Mouse (Mus musculus): Measurements from ENCODE around the gene Ube2d2b.

Gene Ube2d2b

DNA sequence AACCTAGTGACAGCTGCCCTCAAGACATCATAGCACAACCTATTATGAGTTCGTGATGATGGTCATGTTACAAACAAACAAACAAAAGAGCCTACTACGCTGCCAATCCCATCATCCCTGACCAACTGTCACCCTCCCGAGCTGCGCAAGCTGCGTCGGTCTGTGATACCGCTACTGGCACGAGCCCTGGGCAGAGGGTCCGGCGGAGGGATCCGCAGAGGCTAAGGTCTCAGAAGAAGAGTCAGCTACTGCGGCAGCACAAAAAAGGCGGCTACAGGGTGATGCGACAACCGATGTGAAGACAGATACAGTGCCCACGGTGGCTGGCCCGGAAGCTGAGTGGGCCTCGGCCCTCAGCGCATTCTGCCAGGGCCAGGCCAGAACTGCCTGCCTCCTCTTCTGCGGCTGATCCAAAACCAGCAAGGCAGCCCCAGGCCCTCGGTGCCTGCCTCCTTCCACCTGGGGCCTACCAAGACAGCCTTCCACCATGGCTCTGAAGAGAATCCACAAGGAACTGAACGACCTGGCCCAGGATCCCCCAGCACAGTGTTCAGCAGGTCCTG lies at the start of gene Ube2d2b:
TSS of gene Ube2d2b (plus strand) at position 102 of the 563 bp plus-strand sequence.
- no peak for DNase-seq (ENCODE audit: low read depth)

DNA sequence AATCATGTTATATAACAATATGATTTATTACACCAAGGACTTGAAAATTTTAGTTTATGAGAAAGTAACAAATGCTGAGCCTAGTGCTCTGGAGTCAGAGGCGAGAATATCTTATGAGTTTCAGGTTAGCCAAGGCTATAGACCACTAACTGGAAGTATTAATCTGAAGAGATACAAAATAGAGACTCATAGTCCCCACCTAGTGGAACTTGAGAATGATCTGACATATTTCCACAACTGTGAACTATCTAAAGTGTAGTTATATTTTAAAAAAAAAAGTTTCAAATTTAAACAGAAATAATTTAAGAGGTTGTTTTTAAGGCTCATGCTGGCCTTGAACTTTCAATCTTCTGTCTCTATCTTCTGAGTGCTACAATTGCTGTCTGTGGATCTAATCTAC lies 47.5 kb upstream of the Ube2d2b start:
- DNase-seq (ENCODE audit: low read depth): no peak

DNA sequence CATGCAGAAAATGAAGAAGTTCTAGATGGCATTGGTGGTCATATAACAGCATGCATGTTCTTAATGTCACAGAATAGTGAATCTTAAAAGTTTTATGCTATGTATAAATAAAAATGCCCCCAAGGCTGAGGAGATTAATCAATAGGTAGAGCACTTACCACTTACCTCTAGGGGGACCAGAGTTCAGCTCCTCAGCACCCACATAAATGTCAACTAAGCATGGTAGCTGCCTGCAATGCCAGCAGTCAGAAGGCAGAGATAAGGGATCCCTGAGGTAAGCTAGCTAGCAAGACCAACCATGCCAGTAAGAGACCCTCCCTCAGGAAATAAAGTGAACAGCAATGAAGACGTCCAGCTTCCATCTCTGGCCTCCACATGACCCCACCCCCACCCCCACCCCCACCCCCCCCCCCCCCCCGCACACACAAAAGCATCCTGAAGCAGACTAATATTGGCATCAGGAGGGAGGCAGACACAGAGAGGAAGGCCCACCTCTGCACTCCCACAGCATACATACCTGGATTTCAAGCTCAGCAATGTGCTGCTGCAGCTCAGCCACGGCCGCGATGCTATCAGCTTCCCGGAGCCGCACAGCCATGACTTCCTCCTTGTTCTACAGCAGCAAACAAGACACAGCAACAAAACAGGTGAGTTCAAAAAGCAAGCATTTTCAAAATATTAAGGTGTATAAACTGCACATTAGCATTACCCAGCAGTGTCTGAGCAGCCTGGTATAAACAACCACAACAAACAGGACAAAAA lies 42.0 kb upstream of the Ube2d2b start:
- no peak for DNase-seq (ENCODE audit: low read depth)

DNA sequence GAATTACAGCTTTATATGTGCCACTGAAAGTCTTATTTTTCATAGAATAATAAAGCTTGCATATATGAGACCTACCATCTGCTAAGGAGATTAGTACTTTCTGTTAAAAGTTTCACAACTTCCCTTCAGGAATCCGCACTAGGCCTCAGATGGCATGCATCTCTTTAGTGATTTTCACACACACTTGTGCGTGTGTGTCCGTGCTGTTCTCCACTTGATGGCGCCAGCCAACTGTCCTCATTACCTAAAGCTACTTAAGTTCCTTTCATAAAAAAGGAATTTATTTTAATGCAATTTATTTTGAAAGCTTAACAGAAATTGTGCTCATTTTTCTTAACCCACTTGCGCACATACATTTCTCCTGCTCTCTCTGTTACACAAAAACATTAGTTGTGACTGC lies 40.4 kb upstream of the Ube2d2b start:
- no peak for DNase-seq (ENCODE audit: low read depth)

DNA sequence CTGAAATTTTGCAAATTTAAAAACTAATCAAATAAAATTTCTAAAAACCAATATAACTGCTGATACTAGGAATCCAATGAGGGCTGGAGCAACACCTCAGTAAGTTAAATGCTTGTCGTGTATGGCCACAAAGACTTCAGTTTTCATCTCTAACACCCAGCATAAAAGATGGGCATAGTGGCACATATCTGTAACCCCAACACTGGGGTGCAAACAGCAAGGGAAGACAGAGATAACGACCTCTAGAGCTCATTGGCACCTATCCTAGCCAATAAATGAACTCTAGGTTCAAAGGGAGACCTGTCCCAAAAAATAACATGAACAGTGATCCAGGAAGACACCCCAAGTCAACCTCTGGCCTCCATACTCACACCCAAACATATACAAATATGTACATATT lies 37.9 kb upstream of the Ube2d2b start:
- DNase-seq (ENCODE audit: low read depth): no peak

DNA sequence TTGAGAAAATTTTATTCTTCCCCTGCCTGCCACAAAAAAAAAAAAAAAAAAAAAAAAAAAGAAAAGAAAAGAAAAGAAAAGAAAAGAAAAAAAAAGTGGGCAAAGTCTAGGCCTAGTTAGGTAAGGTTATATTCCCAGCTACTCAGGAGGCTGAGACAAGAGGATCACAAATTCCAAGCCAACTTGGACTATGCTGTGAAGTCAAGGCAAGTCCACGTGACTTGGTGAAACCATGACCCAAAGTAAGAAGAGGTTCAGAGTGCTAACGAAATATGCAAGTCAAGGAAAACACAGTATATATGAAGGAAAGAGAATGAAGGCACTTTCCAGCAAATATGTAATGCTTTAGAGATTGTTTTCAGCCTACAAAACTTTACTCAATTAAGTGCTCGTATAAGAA lies 37.4 kb upstream of the Ube2d2b start:
- no peak for DNase-seq (ENCODE audit: low read depth)

DNA sequence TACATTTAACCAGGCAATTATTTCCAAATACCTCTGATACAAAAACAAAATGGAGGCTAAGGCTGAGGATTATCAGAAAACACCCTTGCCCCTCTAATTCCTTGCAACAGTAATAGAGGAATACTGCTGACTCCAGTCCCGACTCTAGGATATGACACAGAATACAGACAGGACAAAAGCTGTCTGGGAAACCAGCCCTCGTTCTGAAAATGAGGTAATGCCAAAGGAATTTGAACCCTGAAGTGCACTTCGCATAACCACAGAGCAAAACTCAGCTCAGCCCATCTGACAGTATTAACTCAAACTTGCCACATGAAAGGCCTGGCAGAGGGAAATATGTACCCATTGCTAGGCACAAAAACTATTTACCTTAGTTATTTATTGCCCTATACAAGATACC lies 36.6 kb upstream of the Ube2d2b start:
- DNase-seq (ENCODE audit: low read depth): no peak

DNA sequence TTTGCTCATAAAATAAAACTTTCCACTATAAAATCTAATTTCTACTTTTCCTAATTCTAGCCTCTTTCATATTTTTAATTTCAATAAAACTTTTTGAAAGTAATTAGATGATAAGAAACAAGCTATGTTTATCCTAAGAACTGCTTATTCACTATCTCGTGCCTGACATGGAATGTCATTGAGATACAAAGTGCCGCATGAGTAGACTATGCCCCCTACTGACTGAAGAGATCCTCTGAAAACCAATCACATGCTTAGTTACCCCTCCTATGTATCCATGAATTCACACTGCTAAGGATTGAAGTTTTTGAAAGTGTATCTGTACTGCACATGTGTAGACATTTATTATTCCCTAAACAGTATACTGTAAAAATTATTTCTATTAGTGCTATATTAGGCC lies 36.0 kb upstream of the Ube2d2b start:
- DNase-seq (ENCODE audit: low read depth): no peak

DNA sequence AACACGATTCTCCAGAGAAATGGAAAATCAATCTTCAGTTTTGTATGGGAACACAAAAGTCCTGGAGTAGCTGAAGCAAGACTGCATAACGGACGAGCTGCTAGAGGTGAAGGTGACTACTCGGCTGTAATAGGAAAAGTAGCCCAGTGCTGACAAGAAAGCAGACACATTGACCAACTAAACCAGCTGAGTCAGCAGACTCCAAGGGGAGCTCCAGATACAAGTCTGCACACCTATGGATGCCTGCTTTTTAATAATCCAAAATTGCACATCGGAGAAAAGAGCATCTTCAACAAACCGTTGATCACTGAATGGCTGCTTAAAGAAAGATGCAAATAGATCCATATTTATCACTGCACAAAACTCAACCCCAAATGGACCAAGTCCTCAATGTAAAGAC lies 31.6 kb upstream of the Ube2d2b start:
- DNase-seq (ENCODE audit: low read depth): no peak

DNA sequence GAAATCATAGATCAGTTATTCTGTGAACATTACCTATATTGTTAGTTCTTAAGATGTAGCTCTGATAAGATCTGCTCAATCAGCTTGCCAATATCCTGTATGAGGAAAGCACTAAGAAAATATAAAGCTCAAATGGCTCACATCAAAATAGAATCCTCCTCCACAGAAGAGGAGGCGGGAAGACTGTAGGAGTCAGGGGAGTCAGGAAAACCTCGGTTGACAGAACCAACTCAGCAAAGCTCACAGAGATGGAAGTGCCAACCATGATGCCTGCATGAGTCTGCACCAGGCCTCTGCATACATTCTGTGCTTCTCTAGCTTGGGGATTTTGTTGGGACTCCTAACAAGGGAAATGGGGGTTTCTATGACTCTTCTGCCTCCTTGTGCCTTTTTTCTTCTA lies 28.7 kb upstream of the Ube2d2b start:
- no peak for DNase-seq (ENCODE audit: low read depth)

DNA sequence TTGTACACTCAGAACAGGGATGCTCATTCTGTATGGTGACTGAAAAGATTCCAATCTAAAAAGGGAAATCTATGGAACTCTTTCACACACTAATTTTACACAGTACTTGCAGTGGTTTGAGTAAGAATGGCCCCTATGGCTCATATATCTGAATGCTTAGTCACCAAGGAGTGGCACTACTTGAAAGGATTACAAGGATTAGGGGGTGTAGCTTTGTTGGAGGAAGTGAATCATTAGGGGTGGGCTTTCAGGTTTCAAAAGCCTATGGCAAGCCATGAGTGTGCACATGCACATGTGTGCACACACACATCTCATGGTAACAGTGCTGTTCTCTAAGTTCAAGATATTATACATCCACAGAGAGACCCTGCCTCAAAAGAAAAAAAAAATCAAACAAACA lies 27.3 kb upstream of the Ube2d2b start:
- no peak for DNase-seq (ENCODE audit: low read depth)

DNA sequence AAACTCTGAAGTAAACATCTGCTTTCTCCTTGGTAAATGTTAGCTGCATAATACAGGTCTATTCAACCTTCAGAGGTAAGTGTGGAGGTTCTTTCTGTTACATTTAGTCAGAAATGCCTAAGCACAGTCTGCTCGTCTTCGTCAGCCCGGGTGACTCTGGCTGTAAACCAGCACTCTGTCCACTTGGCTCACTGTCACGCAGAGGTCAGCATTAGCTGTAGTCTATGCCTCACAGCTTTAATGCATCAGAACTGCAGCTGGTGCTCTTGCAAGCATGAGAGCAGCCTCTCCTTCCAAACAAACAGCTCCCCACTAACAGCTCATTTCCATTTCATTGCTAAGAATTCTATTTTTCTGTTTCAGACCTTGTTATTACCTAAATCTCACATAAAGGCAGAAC lies 22.4 kb upstream of the Ube2d2b start:
- DNase-seq (ENCODE audit: low read depth): no peak

DNA sequence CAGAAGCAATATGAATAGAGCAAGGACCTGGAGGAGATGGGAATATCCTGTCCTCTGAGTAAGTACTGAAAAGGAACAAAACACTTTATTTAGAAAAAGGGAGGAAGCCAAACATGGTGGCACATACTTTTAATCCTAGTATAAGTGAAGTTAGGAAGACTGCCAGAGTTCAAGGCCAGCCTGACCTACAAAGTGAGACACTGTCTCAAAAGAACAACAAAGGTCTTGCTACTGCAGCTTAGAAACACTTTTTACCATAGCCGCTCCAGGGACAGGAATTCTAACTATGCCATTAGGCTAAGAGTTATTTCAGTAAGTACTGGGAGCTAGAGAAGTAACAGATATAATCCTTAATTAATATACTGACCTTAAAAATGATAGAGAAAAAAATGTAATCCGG lies 15.2 kb upstream of the Ube2d2b start:
- DNase-seq (ENCODE audit: low read depth): no peak

DNA sequence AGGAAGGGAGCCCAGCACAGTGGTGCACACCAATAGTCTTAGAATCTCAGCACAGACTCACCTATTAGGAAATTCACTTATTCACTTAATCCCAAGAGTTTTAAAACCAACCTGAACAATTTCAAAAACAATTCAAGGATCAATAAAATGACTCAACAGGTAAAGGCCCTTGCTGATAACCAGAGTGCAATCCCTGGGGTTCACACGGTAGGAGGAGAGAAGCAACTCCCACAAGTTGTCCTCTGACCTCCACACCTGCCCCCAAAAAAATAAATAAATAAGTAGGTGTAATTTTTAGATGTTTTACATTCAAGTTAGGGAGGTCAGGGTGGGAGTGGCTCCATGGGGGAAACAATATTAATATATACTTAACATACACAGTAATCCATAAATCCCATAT lies 7.4 kb upstream of the Ube2d2b start:
- DNase-seq (ENCODE audit: low read depth): no peak

DNA sequence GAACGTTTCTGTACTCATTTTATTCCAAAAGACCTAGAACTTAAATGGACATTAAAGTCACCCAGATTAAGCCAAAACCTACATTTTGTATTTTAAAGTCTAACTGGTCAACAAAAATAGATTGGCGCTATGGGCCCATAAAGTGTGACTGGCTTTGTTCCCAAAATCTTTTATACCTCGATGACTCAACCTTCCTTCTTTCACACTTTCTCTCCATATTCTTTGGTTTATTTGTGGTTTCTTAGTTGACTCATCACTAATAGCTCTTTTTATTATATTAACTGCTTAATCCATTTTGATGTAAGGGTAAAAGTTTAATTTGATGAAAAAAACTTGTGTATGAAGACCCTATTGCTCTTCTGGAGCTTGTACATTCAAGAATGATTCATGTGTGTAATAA lies 1.5 kb downstream of the Ube2d2b start:
- DNase-seq (ENCODE audit: low read depth): no peak

DNA sequence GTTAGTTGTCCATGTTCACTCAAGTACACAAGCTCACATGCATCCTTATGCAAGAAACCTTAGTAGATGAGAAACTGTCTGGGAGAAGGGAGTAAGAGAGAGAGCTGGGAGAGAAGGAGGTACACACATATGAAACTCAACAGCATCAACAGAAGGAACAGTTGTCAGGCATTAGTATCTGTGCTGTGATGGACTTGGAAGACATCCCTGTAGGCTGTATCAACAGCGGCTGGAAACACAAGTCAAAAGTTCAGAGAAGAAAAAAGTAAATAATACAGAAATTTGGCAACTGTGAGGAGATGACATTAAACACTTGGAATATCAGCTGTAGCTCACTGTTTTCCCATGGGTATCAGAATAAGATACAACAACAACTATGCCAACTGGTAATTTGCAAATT lies 4.4 kb downstream of the Ube2d2b start:
- no peak for DNase-seq (ENCODE audit: low read depth)

DNA sequence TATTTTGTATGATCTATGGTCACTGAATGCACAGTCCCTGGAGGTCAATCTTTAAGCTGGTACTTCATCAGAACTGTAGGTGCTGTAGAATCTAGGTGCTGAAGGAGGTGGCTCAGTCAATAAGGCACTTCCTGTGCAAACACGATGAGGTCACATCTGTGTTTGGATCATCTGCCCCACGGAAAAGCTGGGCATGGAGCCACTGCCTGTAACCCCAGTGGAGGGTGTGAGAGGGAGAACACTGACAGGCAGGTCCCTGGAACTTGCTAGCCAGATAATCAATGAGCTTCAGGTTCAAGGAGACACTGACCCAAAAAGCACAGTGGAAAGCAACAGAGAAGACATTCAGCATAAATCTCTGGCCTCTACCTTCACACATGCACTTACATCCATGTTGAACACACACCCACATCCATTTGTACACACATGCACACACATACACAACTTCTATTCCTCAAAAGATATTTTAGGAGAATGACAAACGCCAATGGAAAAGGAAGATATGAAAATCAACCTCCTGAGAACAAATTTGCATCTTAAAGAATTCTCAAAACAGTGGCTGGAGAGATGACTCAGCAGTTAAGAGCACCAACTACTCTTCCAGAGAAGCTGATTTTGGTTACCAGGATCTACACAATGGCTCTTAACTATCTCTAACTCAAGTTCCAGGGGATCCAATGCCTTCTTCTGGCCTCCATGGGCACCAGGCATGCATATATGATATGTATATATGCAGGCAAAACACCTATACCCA lies 9.2 kb downstream of the Ube2d2b start:
- DNase-seq (ENCODE audit: low read depth): no peak

DNA sequence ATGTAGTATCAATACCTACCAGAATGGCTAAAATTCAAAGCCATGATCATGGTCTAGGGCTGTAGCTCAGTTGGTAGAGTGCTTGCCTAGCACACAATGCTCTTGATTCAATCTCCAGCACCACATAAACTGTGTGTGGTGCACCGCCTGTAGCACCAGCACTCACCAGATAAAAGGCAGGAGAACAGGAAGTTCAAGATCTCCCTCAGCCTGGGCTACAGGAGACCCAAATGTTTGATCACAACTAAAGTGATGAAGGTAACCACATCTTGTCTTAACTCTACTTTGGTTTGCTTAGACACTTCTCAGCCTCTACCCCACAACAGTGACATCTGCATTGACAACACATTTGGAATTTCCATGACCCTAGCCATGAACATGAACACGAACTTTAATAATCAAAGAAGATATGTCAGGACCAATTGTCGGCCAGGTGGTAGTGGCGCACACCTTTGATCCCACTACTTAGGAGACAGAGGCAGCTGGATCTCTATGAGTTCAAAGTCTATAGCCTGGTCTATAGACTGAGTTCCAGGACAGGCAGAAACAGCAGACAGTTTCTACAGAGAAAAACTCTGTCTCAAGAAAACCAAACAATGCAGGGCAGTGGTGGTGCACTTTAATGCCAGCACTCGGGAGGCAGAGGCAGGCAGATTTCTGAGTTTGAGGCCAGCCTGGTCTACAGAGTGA lies 10.8 kb downstream of the Ube2d2b start:
- DNase-seq (ENCODE audit: low read depth): no peak

DNA sequence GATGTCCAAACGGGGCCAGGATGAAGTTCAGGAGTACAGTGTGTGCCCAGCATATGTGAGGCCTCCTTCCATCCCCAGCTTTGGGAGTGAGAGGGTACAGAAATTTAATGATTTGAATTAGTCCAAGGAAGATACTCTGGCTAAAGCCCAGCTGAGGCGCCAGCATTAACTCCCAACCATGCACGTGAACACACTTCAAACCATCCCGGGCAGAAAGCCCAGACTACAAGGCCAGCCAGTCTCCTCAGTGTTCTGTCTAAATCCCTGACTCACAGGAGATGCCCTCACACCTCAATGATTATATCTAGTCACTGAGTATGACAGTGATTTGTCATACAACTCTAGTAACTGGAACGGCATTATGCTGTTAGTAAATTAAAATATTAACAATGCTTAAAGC lies 17.4 kb downstream of the Ube2d2b start:
- no peak for DNase-seq (ENCODE audit: low read depth)

DNA sequence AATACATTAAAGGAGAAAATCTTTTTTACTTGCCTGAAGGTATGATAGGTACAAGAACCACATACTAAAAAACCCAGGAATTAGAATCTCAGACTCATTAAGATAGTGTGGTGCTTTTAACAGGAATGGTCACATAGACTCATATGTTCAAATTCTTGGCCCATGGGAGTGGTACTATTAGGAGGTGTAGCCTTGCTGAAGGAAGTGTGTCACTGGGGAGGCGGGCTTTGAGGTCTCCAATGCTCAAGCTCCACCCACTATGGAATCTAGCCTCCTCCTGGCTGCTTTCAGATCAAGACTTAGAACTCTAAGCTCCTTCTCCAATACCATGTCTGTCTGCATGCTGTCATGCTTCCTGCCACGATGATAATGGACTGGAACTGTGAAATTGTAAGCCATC lies 17.9 kb downstream of the Ube2d2b start:
- DNase-seq (ENCODE audit: low read depth): no peak

DNA sequence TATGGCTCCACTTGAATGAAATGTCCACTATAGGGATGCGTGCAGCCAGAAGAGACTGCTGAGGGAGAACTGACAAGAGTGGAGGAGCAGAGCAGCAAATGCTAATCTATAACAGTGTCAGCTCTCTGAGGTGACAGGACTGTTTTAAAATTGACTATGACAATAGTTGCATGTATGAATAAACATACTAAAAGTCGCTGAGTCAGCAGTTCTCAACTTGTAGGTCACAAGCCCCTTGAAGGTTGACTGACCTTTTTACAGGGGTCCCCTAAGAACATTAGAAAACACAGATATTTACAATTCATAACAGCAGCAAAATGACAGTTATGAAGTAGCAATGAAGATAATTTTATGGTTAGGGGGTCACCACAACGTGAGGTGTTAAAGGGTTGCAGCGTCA lies 19.1 kb downstream of the Ube2d2b start:
- DNase-seq (ENCODE audit: low read depth): no peak

DNA sequence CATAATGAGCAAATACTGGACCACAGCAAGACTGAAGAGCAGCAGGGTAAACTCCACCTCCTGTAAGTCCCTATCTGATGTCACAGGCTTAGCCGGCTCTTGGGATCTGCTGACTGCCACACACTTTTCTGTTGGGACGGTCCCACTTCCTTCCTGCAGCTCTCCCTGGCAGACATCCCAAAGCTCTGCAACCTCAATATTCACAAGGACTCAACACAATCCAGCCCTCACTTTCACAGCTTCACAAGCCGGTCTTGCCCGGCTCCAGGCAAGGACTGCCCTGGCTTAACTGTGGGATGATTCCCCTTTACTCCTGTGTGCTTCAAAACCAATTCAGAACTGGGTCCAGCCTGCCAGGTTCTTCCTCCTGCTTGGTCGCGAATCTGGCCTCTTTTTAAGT lies 23.9 kb downstream of the Ube2d2b start:
- DNase-seq (ENCODE audit: low read depth): no peak

DNA sequence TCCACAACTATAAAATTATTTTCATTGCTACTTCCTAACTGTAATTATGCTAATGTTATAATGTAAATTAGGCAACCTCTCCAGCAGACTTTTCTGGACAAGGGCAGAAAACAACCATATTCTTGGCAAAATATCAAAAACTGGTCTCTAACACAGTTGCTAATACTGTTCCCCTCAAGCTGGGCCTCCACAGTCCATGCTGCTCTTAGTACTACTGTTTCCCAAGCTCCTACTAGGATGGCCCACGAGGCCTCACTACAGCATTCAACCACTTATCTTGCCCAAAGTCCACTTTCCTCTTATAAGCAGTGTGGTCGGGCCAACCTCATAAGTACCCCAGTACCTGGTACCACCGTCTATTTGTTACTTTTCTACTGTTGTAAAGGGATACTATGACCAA lies 24.7 kb downstream of the Ube2d2b start:
- DNase-seq (ENCODE audit: low read depth): no peak
